Mouse (Mus musculus): ENCODE results near the gene Ntsr2. TPM values are rescaled to one million over a fixed set of nuclear protein-coding genes. Genes with fewer than 3 reads are reported as not detected.

Ntsr2 gene
- polyA plus RNA-seq, 1 experiment from 2014 or later: 0.13 TPM

Other genes with a start within 250 kb of the Ntsr2 start
- 10.4 and 11.1 TPM in 2 replicates for gene Lpin1, start 42.4 kb upstream of the Ntsr2 start, polyA plus RNA-seq (2016; fragmentation: Nextera tagmentation; extraction: Ambion mirVana)
- 2.4 and 2.5 TPM in 2 replicates for gene Greb1, start 147.5 kb downstream of the Ntsr2 start, polyA plus RNA-seq (2016; fragmentation: Nextera tagmentation; extraction: Ambion mirVana)
- gene E2f6, start 157.6 kb downstream of the Ntsr2 start, polyA plus RNA-seq (2016; fragmentation: Nextera tagmentation; extraction: Ambion mirVana): 75.0 and 77.4 TPM in 2 replicates
- 21.0 and 22.9 TPM in 2 replicates for gene Rock2, start 241.5 kb downstream of the Ntsr2 start, polyA plus RNA-seq (2016; fragmentation: Nextera tagmentation; extraction: Ambion mirVana)